Mouse (Mus musculus): ENCODE measurements around the gene Nav2. TPM values are rescaled to one million over a fixed set of nuclear protein-coding genes. Genes with fewer than 3 reads are reported as not detected.
A peak's percentile ranks its signal among the peaks of the same experiment; 100 is the strongest.

Nav2 gene
- polyA plus RNA-seq, 1 experiment from 2014 or later: 34.9 TPM

DNA sequence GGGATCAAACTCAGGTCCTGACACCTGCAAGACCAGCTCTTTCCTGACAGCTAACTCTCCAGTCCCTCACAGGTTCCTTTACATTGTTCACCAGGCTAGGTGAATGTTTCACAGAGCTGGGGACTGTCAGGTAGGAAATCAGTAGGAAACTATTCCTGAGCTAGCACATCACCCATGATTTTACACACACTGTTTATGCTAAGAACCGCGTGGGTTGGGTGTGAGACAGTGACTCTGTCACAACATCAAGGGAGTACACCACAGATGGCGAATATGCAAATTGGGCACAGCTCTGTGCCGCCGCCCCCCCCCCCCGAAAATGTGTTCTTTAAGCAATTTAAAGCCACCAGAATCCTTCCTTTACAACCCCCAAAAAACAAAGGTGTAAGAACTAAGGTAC is 586.1 kb downstream of the Nav2 start:
- Histone ChIP-seq H3K4me1 (ENCODE audit: control insufficient read depth in 2 of 2, insufficient read depth in 2 of 2, low read length in 2 of 2) (peaks cover 22 to 29% of the 10 kb centered on the region in 2 experiments), H3K4me3 (ENCODE audit: control insufficient read depth in 1 of 2, insufficient read depth in 1 of 2, low read depth in 1 of 2, low read length in 2 of 2) (no peak overlapping the region), H3K4me2 (ENCODE audit: low read length) (no peak overlapping the region), H3K27ac (replicated peaks in 1 of 2; ENCODE audit: control insufficient read depth in 1 of 2, insufficient read depth in 1 of 2, low read depth in 2 of 2, low read length in 2 of 2) (no peak overlapping the region), H3K9me3 (ENCODE audit: control insufficient read depth, low read length) (no peaks in the 10 kb centered on the region), H3K36me3 (ENCODE audit: control insufficient read depth, insufficient read depth, low read length) (peaks cover 12% of the 10 kb centered on the region; the same call in 1 of the 2 replicates), H3K27me3 (ENCODE audit: control insufficient read depth, insufficient read depth, low read length) (no peaks in the 10 kb centered on the region), H3K9ac (ENCODE audit: low read length) (no peak overlapping the region)
- 77% methylated on average over 6 of the region's 6 CpGs for WGBS
- ATAC-seq (ENCODE audit: insufficient number of reproducible peaks, insufficient read depth, low FRiP score, low read depth): no peak

DNA sequence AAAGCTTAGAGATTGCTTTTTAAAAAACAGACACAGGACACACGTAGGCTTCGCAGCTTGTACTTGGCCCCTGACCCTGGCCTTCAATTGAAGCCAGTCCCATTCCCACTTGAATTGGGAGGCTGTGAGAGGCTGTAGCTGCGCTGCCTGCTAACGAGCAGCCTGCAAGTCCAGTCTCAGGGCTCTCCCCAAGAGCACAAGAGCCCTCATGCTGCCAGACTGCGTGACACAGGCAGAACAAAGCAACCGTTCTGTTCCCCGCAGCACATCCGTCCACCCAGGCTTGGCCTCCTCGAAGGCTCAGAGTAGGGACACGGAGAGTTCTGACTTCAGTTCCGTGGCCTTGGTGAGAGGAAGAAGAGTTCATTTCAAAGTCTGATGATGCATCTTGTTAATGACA is 587.6 kb downstream of the Nav2 start:
- no peak overlapping the region for H3K4me3 ChIP-seq (ENCODE audit: control insufficient read depth in 1 of 2, insufficient read depth in 1 of 2, low read depth in 1 of 2, low read length in 2 of 2)
- no peak overlapping the region for H3K4me2 ChIP-seq (ENCODE audit: low read length)
- H3K9ac ChIP-seq (ENCODE audit: low read length): peak overlapping the region; percentile 42; the same call in 1 of the 2 replicates
- WGBS: 42% methylated on average over 11 of the region's 11 CpGs
- H3K4me1 ChIP-seq (ENCODE audit: control insufficient read depth in 2 of 2, insufficient read depth in 2 of 2, low read length in 2 of 2): peaks cover 24 to 29% of the 10 kb centered on the region in 2 experiments
- no peaks in the 10 kb centered on the region for H3K9me3 ChIP-seq (ENCODE audit: control insufficient read depth, low read length)
- peaks cover 12% of the 10 kb centered on the region; the same call in 1 of the 2 replicates for H3K36me3 ChIP-seq (ENCODE audit: control insufficient read depth, insufficient read depth, low read length)
- no peak for ATAC-seq (ENCODE audit: insufficient number of reproducible peaks, insufficient read depth, low FRiP score, low read depth)
- H3K27me3 ChIP-seq (ENCODE audit: control insufficient read depth, insufficient read depth, low read length): no peaks in the 10 kb centered on the region
- H3K27ac ChIP-seq (replicated peaks in 1 of 2; ENCODE audit: control insufficient read depth in 1 of 2, insufficient read depth in 1 of 2, low read depth in 2 of 2, low read length in 2 of 2): peak overlapping the region; percentile 89 to 93; a peak in 3 of 4 replicates

DNA sequence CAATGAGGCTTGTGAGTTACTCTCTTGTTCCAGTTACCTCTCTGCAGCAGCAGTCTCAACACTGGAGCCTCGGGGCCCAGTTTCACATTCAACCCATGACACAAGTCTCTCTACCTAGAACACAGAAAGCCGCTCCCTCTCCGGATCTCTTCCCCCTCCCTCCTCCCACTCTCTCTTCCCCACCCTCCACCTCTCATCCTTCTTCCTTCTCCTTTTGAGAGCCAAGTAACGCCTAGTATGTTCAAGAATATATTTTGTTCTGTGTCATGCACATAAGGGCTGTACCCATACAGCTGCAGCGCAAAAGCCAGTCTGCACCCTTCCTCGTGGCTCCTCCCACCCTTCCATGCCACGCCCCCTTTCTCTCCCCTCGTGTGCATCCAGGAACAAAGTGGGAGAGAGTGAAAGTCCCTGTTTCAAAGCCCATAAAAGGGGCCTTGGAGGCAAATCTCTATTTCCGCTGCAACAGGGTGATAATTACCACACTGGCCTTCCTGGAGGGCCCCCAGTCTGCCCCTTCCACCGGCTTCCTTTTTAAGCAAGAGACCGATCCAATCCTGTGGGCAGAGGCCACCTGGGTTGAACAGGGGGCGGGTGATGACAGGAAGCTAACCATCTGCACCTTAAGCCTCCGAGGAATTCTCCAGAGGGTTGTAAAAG is 588.4 kb downstream of the Nav2 start:
- Histone ChIP-seq H3K4me3 (ENCODE audit: control insufficient read depth in 1 of 2, insufficient read depth in 1 of 2, low read depth in 1 of 2, low read length in 2 of 2) (peak overlapping the region in 1 of 2 experiments; percentile 15; a peak in 1 of 4 replicates), H3K4me1 (ENCODE audit: control insufficient read depth in 2 of 2, insufficient read depth in 2 of 2, low read length in 2 of 2) (peaks cover 25 to 32% of the 10 kb centered on the region in 2 experiments), H3K27ac (replicated peaks in 1 of 2; ENCODE audit: control insufficient read depth in 1 of 2, insufficient read depth in 1 of 2, low read depth in 2 of 2, low read length in 2 of 2) (peak overlapping the region; percentile 89 to 93), H3K27me3 (ENCODE audit: control insufficient read depth, insufficient read depth, low read length) (no peaks in the 10 kb centered on the region), H3K4me2 (ENCODE audit: low read length) (peak overlapping the region; percentile 57), H3K36me3 (ENCODE audit: control insufficient read depth, insufficient read depth, low read length) (peaks cover 9% of the 10 kb centered on the region; the same call in 1 of the 2 replicates), H3K9me3 (ENCODE audit: control insufficient read depth, low read length) (no peaks in the 10 kb centered on the region), H3K9ac (ENCODE audit: low read length) (peak overlapping the region; percentile 42)
- ATAC-seq (ENCODE audit: insufficient number of reproducible peaks, insufficient read depth, low FRiP score, low read depth): peak; percentile 76
- WGBS: 9% methylated on average over 13 of the region's 13 CpGs

DNA sequence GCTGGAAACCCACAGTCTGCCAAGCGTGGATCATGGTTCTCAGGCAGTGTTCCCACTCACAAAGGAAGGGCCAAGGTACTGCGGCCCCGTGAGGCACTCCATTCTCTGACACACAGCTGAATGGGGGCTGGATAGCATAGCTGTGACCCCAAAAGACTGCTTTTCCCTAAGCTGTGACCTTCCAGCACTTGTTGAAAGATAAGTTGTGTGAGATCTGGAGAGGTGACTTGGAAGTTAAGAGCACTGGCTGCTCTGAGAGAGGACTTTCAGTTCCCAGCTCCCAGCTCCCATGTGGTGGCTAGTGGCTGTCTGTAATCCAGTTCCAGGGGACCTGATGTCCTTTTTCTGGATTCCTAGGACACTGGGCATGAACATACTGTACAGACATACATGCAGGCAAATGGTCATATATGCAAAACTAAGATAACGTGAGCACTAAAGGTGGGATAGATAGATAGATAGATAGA is 588.9 kb downstream of the Nav2 start:
- 32% methylated on average over 4 of the region's 4 CpGs for WGBS
- peaks cover 30 to 38% of the 10 kb centered on the region in 2 experiments for H3K4me1 ChIP-seq (ENCODE audit: control insufficient read depth in 2 of 2, insufficient read depth in 2 of 2, low read length in 2 of 2)
- peak overlapping the region in 1 of 2 experiments; percentile 15; a peak in 1 of 4 replicates for H3K4me3 ChIP-seq (ENCODE audit: control insufficient read depth in 1 of 2, insufficient read depth in 1 of 2, low read depth in 1 of 2, low read length in 2 of 2)
- no peaks in the 10 kb centered on the region for H3K27me3 ChIP-seq (ENCODE audit: control insufficient read depth, insufficient read depth, low read length)
- H3K27ac ChIP-seq (replicated peaks in 1 of 2; ENCODE audit: control insufficient read depth in 1 of 2, insufficient read depth in 1 of 2, low read depth in 2 of 2, low read length in 2 of 2): peak overlapping the region; percentile 89 to 93
- no peaks in the 10 kb centered on the region for H3K9me3 ChIP-seq (ENCODE audit: control insufficient read depth, low read length)
- 0 out of 2 replicates have a peak, but pooled peaks cover 4% of the 10 kb centered on the region for H3K36me3 ChIP-seq (ENCODE audit: control insufficient read depth, insufficient read depth, low read length)
- peak overlapping the region; percentile 42 for H3K9ac ChIP-seq (ENCODE audit: low read length)
- H3K4me2 ChIP-seq (ENCODE audit: low read length): peak overlapping the region; percentile 57
- ATAC-seq (ENCODE audit: insufficient number of reproducible peaks, insufficient read depth, low FRiP score, low read depth): peak; percentile 44

GRCm38 (mm10) chr7:49499598-49499997 is 591.1 kb downstream of the Nav2 start:
- H3K27ac ChIP-seq (replicated peaks in 1 of 2; ENCODE audit: control insufficient read depth in 1 of 2, insufficient read depth in 1 of 2, low read depth in 2 of 2, low read length in 2 of 2): no peak overlapping the region
- H3K9ac ChIP-seq (ENCODE audit: low read length): no peak overlapping the region
- H3K27me3 ChIP-seq (ENCODE audit: control insufficient read depth, insufficient read depth, low read length): no peaks in the 10 kb centered on the region
- peaks cover 42 to 52% of the 10 kb centered on the region in 2 experiments for H3K4me1 ChIP-seq (ENCODE audit: control insufficient read depth in 2 of 2, insufficient read depth in 2 of 2, low read length in 2 of 2)
- no peak overlapping the region for H3K4me2 ChIP-seq (ENCODE audit: low read length)
- WGBS: 91% methylated on average over 6 of the region's 6 CpGs
- H3K36me3 ChIP-seq (ENCODE audit: control insufficient read depth, insufficient read depth, low read length): no peaks in the 10 kb centered on the region
- ATAC-seq (ENCODE audit: insufficient number of reproducible peaks, insufficient read depth, low FRiP score, low read depth): no peak
- H3K4me3 ChIP-seq (ENCODE audit: control insufficient read depth in 1 of 2, insufficient read depth in 1 of 2, low read depth in 1 of 2, low read length in 2 of 2): no peak overlapping the region
- H3K9me3 ChIP-seq (ENCODE audit: control insufficient read depth, low read length): no peaks in the 10 kb centered on the region

DNA sequence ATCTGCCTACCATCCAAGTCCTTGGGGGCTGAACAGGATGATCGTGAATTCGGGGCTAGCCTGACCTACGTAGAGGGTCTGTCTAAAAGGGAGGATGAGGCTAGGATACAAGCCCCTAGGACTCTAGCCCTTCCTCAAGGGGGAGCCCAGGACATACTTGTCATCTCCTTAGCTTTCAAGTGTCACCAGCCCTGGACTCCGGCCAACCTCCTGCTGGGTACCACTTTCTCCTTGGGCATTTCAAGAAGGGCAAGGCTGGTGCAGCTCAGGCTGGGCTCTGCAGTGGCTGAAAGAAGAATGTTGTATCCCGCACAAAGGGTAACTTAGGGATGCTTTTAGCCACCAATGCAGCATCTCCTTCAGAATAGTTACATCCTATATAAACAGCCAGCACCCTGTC is 592.4 kb downstream of the Nav2 start:
- Histone ChIP-seq H3K4me3 (ENCODE audit: control insufficient read depth in 1 of 2, insufficient read depth in 1 of 2, low read depth in 1 of 2, low read length in 2 of 2) (no peak overlapping the region), H3K9me3 (ENCODE audit: control insufficient read depth, low read length) (no peaks in the 10 kb centered on the region), H3K4me1 (ENCODE audit: control insufficient read depth in 2 of 2, insufficient read depth in 2 of 2, low read length in 2 of 2) (peaks cover 44 to 57% of the 10 kb centered on the region in 2 experiments), H3K36me3 (ENCODE audit: control insufficient read depth, insufficient read depth, low read length) (no peaks in the 10 kb centered on the region), H3K9ac (ENCODE audit: low read length) (no peak overlapping the region), H3K27ac (replicated peaks in 1 of 2; ENCODE audit: control insufficient read depth in 1 of 2, insufficient read depth in 1 of 2, low read depth in 2 of 2, low read length in 2 of 2) (no peak overlapping the region), H3K4me2 (ENCODE audit: low read length) (no peak overlapping the region), H3K27me3 (ENCODE audit: control insufficient read depth, insufficient read depth, low read length) (no peaks in the 10 kb centered on the region)
- WGBS: 82% methylated on average over 5 of the region's 5 CpGs
- no peak for ATAC-seq (ENCODE audit: insufficient number of reproducible peaks, insufficient read depth, low FRiP score, low read depth)

- Histone ChIP-seq H3K4me2 (ENCODE audit: low read length) (no peak overlapping the region), H3K4me3 (ENCODE audit: control insufficient read depth in 1 of 2, insufficient read depth in 1 of 2, low read depth in 1 of 2, low read length in 2 of 2) (no peak overlapping the region), H3K36me3 (ENCODE audit: control insufficient read depth, insufficient read depth, low read length) (no peaks in the 10 kb centered on the region), H3K27me3 (ENCODE audit: control insufficient read depth, insufficient read depth, low read length) (no peaks in the 10 kb centered on the region), H3K9me3 (ENCODE audit: control insufficient read depth, low read length) (no peaks in the 10 kb centered on the region), H3K4me1 (ENCODE audit: control insufficient read depth in 2 of 2, insufficient read depth in 2 of 2, low read length in 2 of 2) (peaks cover 39 to 56% of the 10 kb centered on the region in 2 experiments), H3K27ac (replicated peaks in 1 of 2; ENCODE audit: control insufficient read depth in 1 of 2, insufficient read depth in 1 of 2, low read depth in 2 of 2, low read length in 2 of 2) (peak overlapping the region in 1 of 2 experiments; percentile 52; a peak in 1 of 4 replicates), H3K9ac (ENCODE audit: low read length) (no peak overlapping the region)
- ATAC-seq (ENCODE audit: insufficient number of reproducible peaks, insufficient read depth, low FRiP score, low read depth): no peak
- 72% methylated on average over 8 of the region's 8 CpGs for WGBS
Measured at GRCm38 (mm10) chr7:49503419-49503818, 594.9 kb downstream of the Nav2 start.
